Mouse (Mus musculus) G1E (cell line): ENCODE results near the gene Zfp607a.

ENCODE experiments used
- CTCF ChIP-seq: IDR thresholded peaks from 2 replicates; pipeline ENCODE4 v1.5.1; 2012; ENCODE audit warnings: low read depth, low read length, inconsistent platforms, mixed read lengths
- GATA1 ChIP-seq: IDR thresholded peaks from 2 replicates; pipeline ENCODE4 v1.6.1; 2012; ENCODE audit warnings: borderline replicate concordance, low read length, inconsistent platforms, mixed read lengths
- GATA2 ChIP-seq: IDR thresholded peaks from 2 replicates; pipeline ENCODE4 v1.6.1; 2012; ENCODE audit warnings: low read depth, low read length, inconsistent platforms, borderline replicate concordance
- POLR2AphosphoS5 ChIP-seq: IDR thresholded peaks from 2 replicates; pipeline ENCODE4 v1.6.1; 2012; ENCODE audit warnings: low read depth, low read length, inconsistent platforms; ENCODE audit not compliant: insufficient replicate concordance
- TAL1 ChIP-seq: conservative IDR thresholded peaks from 2 replicates; pipeline ENCODE4 v1.6.1; 2012; ENCODE audit warnings: low read depth, low read length, inconsistent platforms, mixed read lengths

- TF ChIP-seq CTCF (no peak), GATA1 (no peak), TAL1 (no peak), POLR2AphosphoS5 (no peak), GATA2 (no peak)
Observed at GRCm38 (mm10) chr7:27822611-27823010, 34.7 kb upstream of the Zfp607a start.
